Mouse (Mus musculus): Measurements from ENCODE around the gene Ptpn13.
A peak's percentile ranks its signal among the peaks of the same experiment; 100 is the strongest.

Gene Ptpn13

DNA sequence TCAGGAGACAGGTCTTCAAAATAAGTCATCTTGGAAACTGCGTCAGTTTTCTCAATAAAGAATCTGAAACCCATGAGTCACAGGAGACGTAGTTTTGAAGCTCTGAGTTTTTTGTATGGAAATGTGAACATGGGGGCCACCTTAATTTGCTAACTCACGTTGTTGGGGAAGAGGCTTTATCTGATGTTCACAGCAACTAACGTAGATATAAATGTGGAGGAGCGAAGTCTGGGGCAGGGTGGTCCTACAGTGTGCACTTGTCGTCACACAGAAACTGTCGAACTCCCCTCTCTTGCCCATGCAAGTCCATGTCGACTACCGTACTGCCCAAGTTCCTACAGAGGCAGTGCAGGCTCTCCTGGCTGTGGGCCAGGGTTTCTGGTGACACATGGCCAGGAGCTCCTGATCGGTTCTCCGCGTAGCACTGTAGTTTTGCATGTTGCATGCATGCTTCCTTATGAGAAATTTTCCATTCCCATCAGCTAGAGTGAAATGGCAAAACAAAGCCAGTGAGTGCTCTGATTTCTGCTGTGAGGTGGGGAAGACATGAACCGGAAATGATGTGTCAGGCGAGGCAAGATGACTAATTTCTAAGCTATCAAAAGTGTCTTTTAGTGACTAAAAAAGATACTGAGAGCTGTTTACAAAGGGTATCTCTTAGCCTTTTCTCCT is 93.9 kb downstream of the Ptpn13 start:
- DNase-seq (ENCODE audit: low read depth, low spot score): peak; percentile 83

DNA sequence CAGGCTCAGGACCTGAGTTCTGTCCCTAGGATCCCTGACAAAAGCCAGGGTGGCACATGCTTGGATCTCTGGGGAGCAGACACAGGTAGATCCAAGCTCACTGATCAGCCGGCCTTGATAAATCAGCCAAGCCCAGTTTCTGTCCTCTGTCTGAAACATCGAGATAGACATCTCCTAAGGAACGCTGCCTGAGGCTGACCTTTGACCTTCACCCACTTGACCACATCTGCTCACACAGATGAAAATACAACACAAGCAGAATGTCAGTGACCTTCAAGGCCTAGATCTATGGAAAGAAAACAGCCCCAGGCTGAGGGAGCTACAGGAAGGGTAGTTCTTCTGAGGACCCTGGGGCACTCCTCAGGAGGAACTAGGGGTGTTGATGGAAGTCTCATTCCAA is 97.4 kb downstream of the Ptpn13 start:
- DNase-seq (ENCODE audit: low read depth, low spot score): no peak

DNA sequence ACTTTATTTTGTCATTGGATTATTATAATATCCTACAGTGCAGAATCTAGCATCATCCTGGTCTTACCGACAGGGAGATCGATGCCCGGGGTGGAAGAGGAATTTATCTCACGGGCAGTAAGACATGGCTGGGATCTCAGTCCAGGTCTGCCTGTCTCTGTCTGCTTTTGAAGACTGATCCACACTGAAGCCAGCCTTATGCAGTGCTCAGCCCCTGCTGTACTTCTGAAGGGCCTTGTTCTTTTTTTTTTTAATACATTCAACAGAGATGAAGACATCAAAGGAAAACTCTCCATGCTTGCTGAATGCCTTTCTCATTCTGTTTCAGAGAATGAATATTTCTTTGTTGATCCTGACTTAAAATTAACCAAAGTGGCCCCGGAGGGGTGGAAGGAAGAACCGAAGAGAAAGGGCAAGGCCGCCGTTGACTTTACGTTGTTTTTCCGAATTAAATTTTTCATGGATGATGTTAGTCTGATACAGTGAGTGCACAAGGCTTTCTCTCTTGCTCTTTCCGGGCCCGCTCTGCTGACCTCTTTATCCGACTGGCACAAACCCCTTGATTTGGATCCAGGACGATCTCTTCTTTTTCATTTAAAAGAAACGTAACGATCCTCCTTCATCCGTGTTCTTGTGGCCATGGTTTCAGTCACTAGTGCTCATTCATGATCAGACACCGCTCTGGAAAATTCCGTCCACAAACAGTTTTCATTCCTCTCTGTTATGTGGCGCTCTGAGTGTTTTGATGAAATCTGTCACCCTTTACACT is 101.9 kb downstream of the Ptpn13 start:
- DNase-seq (ENCODE audit: low read depth, low spot score): no peak

DNA sequence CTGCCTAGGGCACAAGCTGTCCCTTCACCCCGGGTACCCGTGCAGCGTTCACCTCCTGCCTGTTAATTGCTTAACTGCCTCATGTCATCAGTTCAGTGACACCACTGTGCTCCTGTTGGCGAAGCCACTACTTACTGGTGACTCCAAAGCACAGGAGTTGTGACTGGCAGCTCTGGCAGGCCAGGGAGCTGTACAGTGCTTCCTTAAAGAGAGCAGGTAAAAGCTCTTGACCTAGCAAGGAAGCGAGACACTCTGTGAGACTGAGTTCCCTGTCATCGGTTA is 102.4 kb downstream of the Ptpn13 start:
- no peak for DNase-seq (ENCODE audit: low read depth, low spot score)

DNA sequence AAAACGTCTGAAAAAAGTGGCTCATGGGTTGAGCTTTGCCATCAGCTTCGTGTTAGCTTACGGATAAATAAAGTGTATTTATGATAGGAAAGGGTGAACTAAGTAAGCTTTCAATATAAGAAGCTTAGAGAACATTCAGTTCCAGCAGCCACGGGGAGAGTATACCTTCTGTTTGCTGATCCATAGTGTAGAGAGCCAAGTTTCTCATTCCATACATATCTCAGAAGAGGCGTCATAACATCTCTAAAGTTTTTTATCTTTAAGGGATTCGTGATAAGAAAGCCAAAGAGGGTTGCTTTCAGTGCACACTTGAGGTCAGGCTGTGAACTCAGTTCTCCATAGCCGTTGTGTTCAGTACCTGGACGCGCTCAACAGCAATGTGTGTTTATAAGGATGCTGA is 105.2 kb downstream of the Ptpn13 start:
- DNase-seq (ENCODE audit: low read depth, low spot score): no peak

DNA sequence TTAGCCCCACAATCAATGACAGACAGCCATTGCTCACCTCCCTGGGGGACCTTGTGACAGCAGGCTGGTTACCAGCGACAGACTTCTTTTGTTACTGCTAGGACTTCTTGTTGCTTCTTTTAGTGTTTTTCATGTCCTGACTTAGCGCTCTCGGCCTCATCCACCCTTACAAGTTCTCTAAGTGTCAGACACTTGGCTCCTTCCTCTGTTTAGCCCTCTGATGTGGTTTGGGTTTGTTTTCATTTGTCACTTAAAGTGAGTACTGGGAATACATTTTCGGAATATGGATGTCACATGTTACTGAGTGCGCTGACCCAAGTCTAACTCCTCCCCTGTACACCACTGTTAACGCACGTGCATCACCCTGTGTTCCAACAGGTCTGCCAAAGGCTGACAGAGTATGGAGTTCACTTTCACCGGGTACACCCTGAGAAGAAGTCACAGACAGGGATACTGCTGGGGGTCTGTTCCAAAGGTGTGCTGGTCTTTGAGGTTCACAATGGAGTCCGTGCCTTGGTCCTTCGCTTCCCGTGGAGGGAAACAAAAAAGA is 107.9 kb downstream of the Ptpn13 start:
- no peak for DNase-seq (ENCODE audit: low read depth, low spot score)

DNA sequence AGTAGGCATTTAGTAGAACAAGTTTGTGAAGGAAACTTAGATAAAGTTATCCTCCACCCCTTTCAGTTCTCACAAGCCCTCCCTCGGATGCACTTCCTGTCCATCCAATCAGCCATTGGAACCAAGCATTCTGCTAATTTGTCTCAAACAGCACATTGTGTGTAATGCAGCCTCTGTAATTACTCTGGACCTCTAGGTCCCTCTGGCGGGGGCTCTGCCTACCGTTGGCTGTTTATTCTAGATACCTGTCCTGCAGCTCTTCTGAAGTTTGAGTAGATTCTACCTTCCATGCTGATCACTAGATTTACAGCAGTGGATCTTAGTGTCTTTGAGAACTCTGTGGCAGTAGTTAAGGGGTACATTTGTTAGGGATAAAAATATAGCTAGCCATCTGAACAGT is 109.5 kb downstream of the Ptpn13 start:
- DNase-seq (ENCODE audit: low read depth, low spot score): no peak

DNA sequence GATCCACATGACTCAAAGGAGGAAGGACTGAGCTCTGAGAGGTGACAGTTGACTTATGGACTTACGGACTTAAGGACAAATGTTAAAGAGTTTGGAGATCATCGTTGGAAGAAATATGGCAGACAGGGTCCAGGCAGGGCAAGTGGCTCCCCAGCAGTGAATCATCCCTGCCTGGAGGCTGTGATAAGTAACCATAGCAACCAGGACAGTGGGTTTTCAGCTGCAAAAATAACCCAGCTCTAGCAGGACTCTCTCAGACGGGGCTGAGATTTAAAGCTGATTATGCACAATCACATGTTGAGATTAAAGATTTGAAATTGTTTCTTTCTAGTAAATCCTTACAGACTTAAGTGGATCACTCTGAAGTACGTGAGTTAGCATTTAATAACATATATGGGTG is 112.4 kb downstream of the Ptpn13 start:
- no peak for DNase-seq (ENCODE audit: low read depth, low spot score)

DNA sequence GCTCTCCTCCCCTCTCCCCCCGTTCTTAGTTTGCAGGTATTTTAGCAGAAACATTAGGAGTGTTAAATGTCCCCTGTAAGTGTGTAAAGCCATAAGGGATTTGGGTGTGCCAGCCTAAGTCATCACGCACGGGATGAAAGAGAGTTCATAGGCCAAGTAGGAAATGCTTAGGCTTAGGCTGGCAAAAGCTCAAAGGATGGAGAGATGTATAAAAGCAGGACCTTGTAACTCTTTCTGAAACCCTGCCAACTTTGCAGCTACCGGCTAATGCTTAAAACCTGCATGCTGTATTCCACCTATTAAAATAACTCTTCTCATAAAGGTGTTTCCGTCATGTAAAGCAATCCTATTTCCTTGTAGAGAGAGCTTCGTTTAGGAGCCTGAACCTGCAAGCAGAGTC is 115.6 kb downstream of the Ptpn13 start:
- no peak for DNase-seq (ENCODE audit: low read depth, low spot score)

DNA sequence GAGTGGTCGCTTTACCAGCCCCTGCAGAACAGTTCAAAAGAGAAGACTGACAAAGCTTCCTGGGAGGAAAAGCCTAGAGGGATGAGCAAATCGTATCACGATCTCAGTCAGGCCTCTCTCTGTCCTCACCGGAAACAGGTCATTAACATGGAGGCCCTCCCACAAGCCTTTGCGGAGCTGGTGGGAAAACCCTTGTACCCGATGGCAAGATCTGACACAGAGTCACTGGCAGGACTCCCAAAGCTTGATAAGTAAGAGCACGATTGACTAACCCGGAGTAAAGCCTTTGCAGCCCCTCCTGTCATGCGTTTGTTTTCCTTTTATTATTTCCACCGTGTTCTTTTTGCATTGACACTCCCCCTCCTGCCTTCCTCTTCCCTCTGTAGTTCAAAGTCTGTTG is 116.1 kb downstream of the Ptpn13 start:
- no peak for DNase-seq (ENCODE audit: low read depth, low spot score)

DNA sequence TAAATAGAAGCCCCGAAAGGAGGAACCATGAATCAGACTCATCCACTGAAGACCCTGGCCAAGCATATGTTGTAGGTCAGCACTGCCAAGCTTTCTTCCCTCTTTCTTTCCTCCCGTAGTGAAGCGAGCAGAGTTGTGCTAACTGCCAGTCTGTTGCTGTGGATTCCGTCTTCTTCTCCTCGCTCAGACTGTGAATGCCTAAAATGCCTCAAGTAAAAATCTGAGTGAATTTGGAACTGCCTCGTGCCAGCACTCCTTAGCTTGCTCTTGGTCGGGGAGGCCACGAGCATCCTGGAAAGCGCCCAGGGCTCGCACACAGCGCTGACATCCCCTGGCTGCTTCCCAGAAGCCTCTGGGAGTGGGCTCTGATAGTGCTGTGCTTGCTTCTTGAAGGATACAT is 116.5 kb downstream of the Ptpn13 start:
- no peak for DNase-seq (ENCODE audit: low read depth, low spot score)

DNA sequence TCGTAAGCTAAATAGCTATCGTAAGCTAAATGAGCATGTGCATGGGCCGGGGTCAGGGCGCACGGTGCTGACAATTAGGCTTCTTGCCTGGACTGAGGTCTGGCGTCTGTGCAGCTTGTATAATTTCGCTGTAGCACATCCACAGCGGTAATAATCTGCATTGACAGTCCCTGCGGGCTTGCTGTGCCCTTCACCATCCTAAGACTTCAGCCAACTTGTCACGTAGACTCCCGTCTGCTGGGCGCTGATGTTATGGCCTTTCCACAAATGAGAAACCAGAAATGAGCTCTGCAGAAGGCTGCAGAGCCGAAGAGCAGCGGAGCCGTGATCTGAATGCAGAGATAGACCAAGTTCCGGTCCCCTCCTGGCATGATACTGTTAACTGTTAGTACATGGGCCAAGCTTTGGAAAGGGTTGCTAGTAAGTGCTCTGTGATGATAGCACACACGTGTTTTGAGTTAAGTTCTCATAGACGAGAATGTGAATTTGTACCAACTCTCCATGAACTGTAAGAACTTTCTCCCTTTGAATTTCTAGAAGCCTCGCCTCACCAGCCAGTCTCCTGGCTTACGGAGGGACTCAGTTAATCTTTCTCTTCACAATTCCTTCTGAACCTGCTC is 120.5 kb downstream of the Ptpn13 start:
- DNase-seq (ENCODE audit: low read depth, low spot score): no peak

DNA sequence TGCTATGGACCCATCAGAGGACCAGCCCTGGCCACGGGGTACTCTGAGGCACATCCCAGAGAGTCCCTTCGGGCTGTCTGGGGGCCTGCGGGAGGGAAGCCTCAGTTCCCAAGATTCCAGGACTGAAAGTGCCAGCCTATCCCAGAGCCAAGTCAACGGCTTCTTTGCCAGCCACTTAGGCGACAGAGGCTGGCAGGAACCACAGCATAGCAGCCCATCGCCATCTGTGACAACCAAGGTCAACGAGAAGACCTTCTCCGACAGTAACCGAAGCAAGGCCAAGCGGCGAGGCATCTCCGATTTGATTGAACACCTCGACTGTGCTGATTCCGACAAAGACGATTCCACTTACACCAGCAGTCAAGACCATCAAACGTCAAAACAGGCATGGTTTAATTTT is 129.8 kb downstream of the Ptpn13 start:
- no peak for DNase-seq (ENCODE audit: low read depth, low spot score)

DNA sequence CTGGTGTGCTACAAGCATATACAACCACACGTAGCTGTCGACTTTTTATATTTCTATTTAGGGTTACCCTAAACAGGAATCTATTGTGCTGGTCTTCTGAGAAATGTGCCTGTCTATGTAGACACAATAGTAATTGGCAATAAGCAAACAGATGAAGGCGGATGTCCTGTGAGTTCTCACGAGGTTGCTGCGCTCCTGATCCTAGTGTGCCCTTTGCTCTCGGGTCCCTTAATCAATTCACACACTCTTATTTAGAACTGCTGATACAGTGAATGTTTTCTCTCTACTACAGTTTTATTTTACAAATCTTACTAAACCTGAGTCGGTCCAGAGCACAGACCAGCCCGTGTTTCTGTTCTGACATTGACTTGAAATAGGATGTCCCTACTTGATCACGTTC is 135.6 kb downstream of the Ptpn13 start:
- DNase-seq (ENCODE audit: low read depth, low spot score): no peak

DNA sequence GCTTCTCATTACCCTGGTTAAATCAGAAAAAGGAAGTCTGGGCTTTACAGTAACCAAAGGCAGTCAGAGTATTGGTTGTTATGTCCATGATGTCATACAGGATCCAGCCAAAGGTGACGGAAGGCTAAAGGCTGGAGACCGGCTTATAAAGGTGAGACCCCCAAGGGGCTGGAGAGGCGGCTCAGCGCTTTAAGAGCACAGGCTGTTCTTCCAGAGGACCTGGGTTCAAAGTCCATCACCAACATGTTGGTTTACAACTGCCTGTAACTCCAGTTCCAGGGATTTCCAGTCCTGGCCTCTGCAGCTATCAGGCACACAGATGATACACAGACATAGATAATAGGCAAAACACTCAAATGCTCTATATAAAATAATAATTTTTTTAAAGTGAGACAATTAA is 143.0 kb downstream of the Ptpn13 start:
- DNase-seq (ENCODE audit: low read depth, low spot score): no peak

DNA sequence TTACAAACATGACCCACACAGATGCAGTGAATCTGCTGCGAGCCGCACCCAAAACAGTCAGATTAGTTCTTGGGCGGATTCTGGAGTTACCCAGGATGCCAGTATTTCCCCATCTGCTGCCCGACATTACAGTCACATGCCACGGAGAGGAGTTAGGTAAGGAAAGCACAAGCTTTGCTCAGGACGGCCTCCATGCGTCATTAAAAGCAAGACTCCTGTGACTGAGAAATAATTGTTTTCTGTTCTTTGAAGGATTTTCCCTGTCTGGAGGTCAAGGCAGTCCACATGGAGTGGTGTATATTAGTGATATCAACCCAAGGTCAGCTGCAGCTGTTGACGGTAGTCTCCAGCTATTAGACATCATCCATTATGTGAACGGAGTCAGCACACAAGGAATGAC is 144.5 kb downstream of the Ptpn13 start:
- DNase-seq (ENCODE audit: low read depth, low spot score): no peak

DNA sequence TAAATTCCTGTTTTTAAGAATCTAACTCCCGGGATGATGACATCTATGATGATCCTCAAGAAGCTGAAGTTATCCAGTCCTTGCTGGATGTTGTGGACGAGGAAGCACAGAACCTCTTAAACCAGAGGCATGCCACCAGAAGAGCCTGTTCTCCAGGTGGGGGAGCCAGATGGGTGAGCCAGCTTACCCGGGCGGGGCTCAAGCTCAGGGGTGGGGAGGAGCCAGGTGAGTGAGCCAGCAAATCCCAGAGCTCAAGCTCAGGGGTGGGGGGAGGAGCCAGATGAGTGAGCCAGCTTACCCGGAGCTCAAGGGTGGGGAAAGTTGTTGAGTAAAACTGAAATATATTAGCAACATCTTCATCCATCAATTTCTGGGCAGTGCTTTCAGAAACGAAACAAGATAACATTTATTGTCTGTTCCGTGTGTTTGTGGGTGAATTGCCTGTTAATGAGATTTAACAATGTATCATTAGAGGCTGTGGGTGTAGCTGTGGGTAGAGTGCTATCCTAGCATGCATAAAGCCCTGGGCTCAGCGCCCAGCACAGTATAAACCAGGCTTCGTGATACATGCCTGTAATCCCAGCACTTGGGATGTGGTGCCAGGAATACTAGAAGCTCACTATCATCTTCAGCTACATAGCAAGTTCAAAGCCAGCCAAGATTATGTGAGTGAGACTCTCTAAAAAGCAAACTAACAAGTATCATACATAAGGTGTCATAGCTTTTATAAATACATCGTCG is 154.9 kb downstream of the Ptpn13 start:
- DNase-seq (ENCODE audit: low read depth, low spot score): no peak

DNA sequence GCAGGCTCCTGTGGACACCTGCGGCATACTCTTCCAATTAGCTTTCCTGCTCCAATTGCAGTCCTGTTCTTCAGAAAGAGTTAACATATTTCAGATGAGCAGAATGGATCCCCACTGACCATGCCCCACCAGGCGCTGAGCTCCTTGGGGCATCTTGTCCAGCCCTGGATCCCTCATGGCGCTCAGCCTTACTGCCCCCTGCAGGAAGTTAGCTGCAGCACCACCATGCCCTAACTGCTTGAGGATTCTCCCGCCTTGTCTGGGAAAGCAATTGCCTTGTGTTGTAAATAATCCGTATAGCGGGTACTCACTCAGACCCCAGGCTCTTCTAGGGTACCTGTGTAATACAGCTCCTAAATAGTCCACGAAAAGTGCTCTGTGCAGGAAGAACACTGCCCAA is 162.2 kb downstream of the Ptpn13 start:
- DNase-seq (ENCODE audit: low read depth, low spot score): no peak

DNA sequence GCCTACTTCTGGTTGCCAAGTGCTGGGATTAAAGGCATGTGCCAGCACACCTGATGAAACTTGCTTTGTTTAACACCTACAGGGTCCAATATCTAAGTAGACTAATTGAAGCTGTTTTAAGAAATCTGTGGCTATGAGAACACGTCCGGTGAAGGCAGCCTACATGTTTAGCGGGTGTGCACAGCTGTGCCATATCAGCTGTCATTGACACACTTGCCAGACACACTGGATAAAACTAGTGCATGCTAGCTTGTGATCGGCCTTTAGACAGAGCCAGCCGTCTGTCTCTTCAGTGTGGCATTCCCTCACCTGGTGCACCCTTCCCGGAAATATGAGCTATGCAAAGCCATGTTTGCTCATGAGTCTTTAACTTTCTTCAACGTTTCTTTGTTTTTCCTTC is 166.9 kb downstream of the Ptpn13 start:
- no peak for DNase-seq (ENCODE audit: low read depth, low spot score)

DNA sequence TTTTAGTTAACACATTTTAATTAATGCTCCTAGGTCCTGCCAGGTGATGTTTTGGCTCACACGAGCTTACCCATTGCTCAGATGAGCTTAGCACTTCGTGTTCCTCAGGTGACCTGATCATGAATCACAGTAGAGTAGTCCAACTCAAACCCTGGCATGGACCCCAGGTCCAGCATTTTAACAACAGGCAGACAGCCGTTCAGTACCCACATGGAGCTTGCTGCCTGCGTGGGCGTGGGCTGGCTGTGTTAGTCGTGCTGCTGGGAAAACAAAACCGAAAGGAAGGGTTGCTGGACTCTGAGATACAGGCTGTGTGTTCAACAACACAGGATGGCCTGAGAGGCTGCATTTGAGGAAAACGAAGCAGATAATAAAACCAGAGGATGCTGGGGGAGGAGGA is 167.7 kb downstream of the Ptpn13 start:
- peak; percentile 31 for DNase-seq (ENCODE audit: low read depth, low spot score)

DNA sequence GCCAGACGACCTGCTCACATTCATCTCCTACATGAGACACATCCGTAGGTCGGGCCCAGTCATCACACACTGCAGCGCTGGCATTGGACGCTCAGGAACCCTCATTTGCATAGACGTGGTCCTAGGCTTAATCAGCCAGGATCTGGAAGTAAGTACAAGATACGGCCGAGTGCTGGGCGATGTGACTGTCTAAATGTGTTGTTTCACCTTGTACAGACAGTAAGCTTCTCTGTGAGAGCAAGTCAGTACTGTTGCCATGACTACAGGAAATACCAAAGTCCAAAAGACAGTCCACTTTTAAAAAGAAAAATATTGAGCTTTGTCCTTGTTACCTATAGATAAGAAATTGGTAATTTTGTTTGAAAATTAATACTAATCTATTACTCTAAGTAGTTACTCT is 168.6 kb downstream of the Ptpn13 start:
- no peak for DNase-seq (ENCODE audit: low read depth, low spot score)
